Mouse (Mus musculus) forebrain, embryonic 11.5 days (tissue): ENCODE measurements around the gene Thtpa. TPM values are rescaled to one million over a fixed set of nuclear protein-coding genes. Genes with fewer than 3 reads are reported as not detected.

Experiments
- ATAC-seq: fragments of 200-750 bp; cut with Nextera tagmentation; replicated peaks from 2 replicates; pipeline ENCODE4 v1.8.0; 2017; ENCODE audit warnings: moderate TSS enrichment; ENCODE audit not compliant: low FRiP score
- DNase-seq: peaks from one replicate; pipeline ENCODE4 v3.0.0-alpha.2; 2017; ENCODE audit warnings: low spot score
- H3K27ac ChIP-seq: fragments of 300-500 bp; sonication (generic); 2 replicates; pipeline ENCODE4 v1.5.1; 2014; ENCODE audit warnings: low read depth, low read length
- H3K27me3 ChIP-seq: fragments of 300-500 bp; sonication (generic); 2 replicates; pipeline ENCODE4 v1.6.1; 2014; ENCODE audit warnings: mild to moderate bottlenecking, low read length, mixed read lengths; ENCODE audit not compliant: control insufficient read depth, insufficient read depth
- H3K36me3 ChIP-seq: fragments of 300-500 bp; sonication (generic); 2 replicates; pipeline ENCODE4 v1.6.1; 2014; ENCODE audit warnings: mild to moderate bottlenecking, low read length, moderate library complexity, mixed read lengths; ENCODE audit not compliant: control insufficient read depth, insufficient read depth
- H3K4me1 ChIP-seq: fragments of 300-500 bp; sonication (generic); replicated peaks from 2 replicates; pipeline ENCODE4 v1.6.1; 2014; ENCODE audit warnings: low read length, mixed read lengths; ENCODE audit not compliant: control insufficient read depth, insufficient read depth
- H3K4me2 ChIP-seq: fragments of 300-500 bp; sonication (generic); 2 replicates; pipeline ENCODE4 v1.6.1; 2014; ENCODE audit warnings: low read depth, mild to moderate bottlenecking, low read length, moderate library complexity, mixed read lengths; ENCODE audit not compliant: severe bottlenecking
- H3K4me3 ChIP-seq: fragments of 300-500 bp; sonication (generic); 2 replicates; pipeline ENCODE4 v1.5.1; 2014; ENCODE audit warnings: low read depth, low read length
- H3K9ac ChIP-seq: fragments of 300-500 bp; sonication (generic); 2 replicates; pipeline ENCODE4 v1.6.1; 2014; ENCODE audit warnings: low read length
- H3K9me3 ChIP-seq: fragments of 300-500 bp; sonication (generic); 2 replicates; pipeline ENCODE4 v1.6.1; 2016; ENCODE audit warnings: low read length, mixed read lengths; ENCODE audit not compliant: control insufficient read depth
- WGBS: fragments of 180-500 bp; shearing (Covaris S2); extraction: QIAGEN DNeasy Blood & Tissue Kit; methylation state at CpG from one replicate; pipeline ENCODE4 v1.1.7; 2014; 5-methylcytosine and 5-hydroxymethylcytosine counted together
- polyA plus RNA-seq: library from polyadenylated mRNA; unstranded; fragments of >200 nt; fragmentation: Nextera tagmentation; extraction: Ambion mirVana; gene quantifications from 2 replicates; pipeline ENCODE4 v1.2.1, GENCODE M21; 2014

Thtpa gene
- polyA plus RNA-seq, 1 experiment from 2014 or later = 28.6 TPM

DNA sequence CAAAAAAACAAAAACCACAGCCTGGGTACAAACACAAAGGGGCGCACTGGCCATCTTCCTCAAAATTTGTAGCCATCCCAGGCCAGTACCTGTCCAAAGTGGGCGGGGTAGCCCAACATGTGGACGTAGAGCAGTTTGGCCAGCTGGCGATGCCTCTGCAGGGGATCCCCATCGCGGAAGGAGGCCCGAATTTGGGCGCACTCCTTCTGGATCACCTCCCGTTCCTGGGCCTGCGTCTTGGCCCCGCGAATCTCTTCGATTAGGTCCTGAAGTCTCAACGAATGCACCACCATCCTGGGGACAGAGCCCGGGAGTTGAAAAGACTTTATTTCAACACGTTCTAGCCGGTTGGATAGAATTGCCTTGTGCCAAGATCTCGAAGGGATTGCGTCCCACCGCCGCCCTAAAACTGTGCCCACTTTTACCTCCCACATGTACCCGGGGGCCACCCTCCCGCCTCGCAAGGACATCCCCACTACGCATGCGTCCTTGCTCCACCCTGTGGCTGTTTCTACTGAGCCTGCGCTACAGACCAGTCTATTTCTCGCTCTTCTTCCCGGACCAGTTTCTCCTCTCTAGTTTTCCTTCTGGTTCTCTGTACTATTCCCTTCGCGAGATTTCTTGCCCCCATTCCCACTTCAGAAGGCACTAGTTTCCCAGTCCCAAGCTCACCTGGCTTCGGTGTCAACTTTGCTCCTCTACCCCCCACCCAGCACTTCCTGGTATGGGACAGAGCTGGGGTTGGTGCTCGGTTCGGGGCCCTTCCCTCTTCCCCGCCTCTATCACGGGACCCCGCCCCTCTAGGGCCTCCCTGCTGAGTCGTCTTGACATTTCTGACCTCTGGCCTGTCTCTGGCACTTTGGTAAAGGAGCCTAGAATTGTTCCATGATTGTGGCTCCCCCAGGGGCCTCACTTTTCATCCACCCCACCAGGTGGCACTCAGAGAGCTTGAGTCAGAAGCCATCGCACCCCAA is 11.5 kb downstream of the Thtpa start, which contains the start of gene Ap1g2:
TSS of gene Ap1g2 (minus strand) at position 758 of the 974 bp plus-strand sequence.
- ATAC-seq (peak; percentile 57), DNase-seq (peak; percentile 85)
- Histone ChIP-seq H3K36me3 (no peaks in the 10 kb centered on the region), H3K27ac (no peak within 1 kb of the TSS), H3K9ac (peak within 1 kb of the TSS; percentile 71), H3K27me3 (peaks cover 5% of the 10 kb centered on the region), H3K4me2 (peak within 1 kb of the TSS; percentile 89), H3K4me3 (peak within 1 kb of the TSS; percentile 28), H3K9me3 (no peaks in the 10 kb centered on the region), H3K4me1 (peaks cover 20% of the 10 kb centered on the region)
- under 1% methylated on average over 39 of the region's 39 CpGs for WGBS

- Histone ChIP-seq H3K4me3 (no peak overlapping the region), H3K36me3 (no peaks in the 10 kb centered on the region), H3K27me3 (peaks cover 5% of the 10 kb centered on the region), H3K4me2 (no peak overlapping the region), H3K27ac (no peak overlapping the region), H3K4me1 (peaks cover 20% of the 10 kb centered on the region), H3K9me3 (no peaks in the 10 kb centered on the region), H3K9ac (no peak overlapping the region)
- WGBS = 64% methylated on average over 8 of the region's 8 CpGs
- DNase-seq = no peak
- no peak for ATAC-seq
Measured at GRCm38 (mm10) chr14:55106990-55107389, 12.4 kb downstream of the Thtpa start.

DNA sequence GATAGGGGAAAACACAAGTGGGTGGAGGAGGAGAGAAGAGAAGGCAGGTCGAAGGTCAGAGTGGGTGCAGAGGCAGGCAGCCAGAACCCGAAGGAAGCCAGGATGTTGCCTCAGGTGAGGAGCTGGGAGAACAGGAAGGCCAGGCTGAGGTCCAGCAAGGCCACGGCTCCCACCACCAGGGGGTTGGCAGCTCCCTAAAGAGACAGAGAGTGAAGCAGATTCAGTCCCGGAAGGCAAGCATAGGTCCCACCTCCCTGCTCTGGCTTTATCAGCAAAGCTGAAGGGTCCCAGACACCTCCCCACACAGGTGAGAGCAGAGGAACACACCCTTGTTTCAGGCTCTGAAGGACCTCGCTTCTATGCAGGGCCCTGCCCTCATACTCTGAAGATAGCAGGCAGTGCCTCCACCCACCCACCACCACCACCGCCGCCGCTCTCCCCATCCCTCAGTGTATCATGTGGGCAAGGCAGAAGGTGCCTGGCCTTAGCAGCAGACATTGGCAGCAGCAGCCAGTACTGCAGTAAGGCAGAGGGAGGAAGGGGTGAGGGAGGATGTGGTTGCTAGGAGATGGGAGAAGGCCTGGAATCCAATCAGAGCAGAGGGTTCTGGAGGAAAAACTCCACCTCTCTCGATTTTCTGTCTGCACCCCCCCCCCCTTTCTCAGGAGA is 13.8 kb downstream of the Thtpa start:
- Histone ChIP-seq H3K27me3 (peaks cover 8% of the 10 kb centered on the region), H3K4me2 (0 out of 2 replicates have a peak overlapping the region, but pooled peaks have one; percentile 18), H3K36me3 (no peaks in the 10 kb centered on the region), H3K4me3 (no peak overlapping the region), H3K4me1 (peaks cover 20% of the 10 kb centered on the region), H3K27ac (no peak overlapping the region), H3K9me3 (no peaks in the 10 kb centered on the region), H3K9ac (no peak overlapping the region)
- DNase-seq (no peak), ATAC-seq (peak; percentile 53; the same call in 1 of the 2 replicates)
- 36% methylated on average over 9 of the region's 9 CpGs for WGBS

DNA sequence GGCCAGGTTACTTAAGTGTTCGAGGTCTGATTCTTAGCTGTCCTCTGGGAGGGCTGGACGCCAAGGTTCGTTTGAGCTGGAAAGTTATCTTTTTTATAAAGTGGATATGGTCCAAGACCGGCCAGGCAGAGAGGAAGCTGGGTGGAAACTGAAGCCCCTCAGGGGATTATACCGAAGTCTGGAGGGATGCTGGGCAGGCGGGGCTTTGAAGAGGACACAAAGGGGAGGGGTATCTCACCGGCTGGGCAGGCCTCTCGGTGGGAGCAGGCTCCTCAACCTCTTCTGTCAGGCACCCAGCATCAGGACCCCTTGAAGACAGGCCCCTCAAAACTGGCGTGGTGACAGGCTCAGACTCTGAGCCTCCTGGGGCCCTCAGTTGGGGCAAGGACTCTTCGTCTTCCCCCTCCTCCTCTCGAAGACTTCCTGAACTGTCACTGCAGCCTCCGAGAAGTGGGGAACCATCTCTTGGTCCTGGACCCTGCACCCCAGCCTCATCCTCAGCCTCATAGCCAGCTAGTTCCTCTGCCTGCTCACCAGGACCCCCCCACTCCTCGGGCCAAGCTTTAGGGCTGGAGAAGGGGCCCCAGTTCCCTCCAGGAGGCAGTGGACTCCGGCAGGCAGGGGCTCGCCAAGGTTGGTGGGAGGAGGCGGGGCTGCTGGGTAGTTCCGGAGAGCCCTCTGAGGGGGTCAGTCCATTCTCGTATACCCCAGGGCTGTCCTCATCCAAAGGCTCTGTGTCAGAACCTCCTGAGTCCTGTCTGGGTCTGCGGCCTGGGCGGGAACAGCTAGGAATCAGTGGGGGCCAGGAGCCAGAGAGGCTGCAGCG is 14.7 kb downstream of the Thtpa start:
- ATAC-seq = no peak
- peak overlapping the region; percentile 31; the same call in 1 of the 2 replicates for H3K4me2 ChIP-seq

DNA sequence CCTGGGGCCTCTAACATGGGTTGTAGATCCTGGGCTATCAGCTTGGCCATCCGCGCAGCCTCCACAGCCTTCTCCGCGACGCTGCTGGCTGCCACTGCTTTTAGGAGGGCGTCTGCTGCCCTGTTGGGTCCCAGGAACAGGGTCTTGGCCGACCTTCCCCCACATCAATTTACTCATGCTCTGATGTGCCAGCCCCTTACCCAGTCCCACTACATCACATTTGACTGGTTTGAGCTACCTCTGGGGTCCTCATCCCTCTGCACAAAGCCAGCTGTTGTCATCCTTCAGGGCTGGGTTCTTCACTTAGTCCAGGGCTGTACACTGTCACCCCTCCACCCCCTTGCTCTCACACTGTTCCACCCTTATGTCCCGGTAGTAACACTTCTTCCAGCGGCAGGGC is 15.5 kb downstream of the Thtpa start:
- Histone ChIP-seq H3K4me3 (no peak overlapping the region), H3K27me3 (peaks cover 21% of the 10 kb centered on the region)

More for the DNA sequence above, 14.7 kb downstream of the Thtpa start:
- Histone ChIP-seq H3K9me3 (no peaks in the 10 kb centered on the region), H3K27me3 (peaks cover 17% of the 10 kb centered on the region), H3K4me3 (peak overlapping the region; percentile 5; the same call in 1 of the 2 replicates), H3K9ac (peak overlapping the region; percentile 24), H3K27ac (no peak overlapping the region), H3K36me3 (no peaks in the 10 kb centered on the region), H3K4me1 (peaks cover 20% of the 10 kb centered on the region)
- WGBS = 12% methylated on average over 21 of the region's 21 CpGs
- no peak for DNase-seq

DNA sequence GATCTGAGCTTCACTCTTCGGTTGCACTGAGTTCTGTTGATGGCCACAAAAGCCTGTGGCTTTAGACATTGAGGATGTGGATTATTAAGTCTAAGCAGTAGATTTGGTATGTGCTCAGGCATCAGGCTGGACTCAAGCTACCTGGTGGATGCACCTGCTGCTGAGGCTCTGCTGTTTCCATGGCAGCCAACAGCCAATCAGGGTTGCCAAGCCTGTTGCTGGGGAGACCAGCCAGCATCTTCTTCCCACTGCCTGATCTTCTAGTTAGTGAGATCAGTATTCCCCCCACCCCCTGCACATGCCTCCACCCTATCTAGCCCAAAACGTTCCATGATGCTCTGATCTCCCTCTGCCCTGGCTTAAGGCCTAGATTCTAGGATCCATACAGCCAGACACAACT is 17.1 kb downstream of the Thtpa start:
- 70% methylated on average over 2 of the region's 2 CpGs for WGBS
- H3K27me3 ChIP-seq = peaks cover 28% of the 10 kb centered on the region
- DNase-seq (no peak), ATAC-seq (no peak)
- H3K36me3 ChIP-seq = no peaks in the 10 kb centered on the region
- no peaks in the 10 kb centered on the region for H3K9me3 ChIP-seq
- H3K9ac ChIP-seq = no peak overlapping the region
- H3K4me3 ChIP-seq = no peak overlapping the region
- H3K27ac ChIP-seq = no peak overlapping the region
- peaks cover 22% of the 10 kb centered on the region for H3K4me1 ChIP-seq
- H3K4me2 ChIP-seq = no peak overlapping the region

More for the DNA sequence above, 15.5 kb downstream of the Thtpa start:
- WGBS = 30% methylated on average over 9 of the region's 9 CpGs
- Histone ChIP-seq H3K27ac (no peak overlapping the region), H3K36me3 (no peaks in the 10 kb centered on the region), H3K9ac (no peak overlapping the region), H3K4me1 (peaks cover 20% of the 10 kb centered on the region), H3K4me2 (no peak overlapping the region), H3K9me3 (no peaks in the 10 kb centered on the region)
- no peak for ATAC-seq
- no peak for DNase-seq

GRCm38 (mm10) chr14:55113351-55113974 is 18.9 kb downstream of the Thtpa start:
- no peaks in the 10 kb centered on the region for H3K36me3 ChIP-seq
- H3K4me2 ChIP-seq = no peak overlapping the region
- WGBS = 76% methylated on average over 51 of the region's 51 CpGs
- no peak overlapping the region for H3K9ac ChIP-seq
- no peaks in the 10 kb centered on the region for H3K9me3 ChIP-seq
- no peak for ATAC-seq
- DNase-seq = no peak
- H3K27ac ChIP-seq = no peak overlapping the region
- peaks cover 22% of the 10 kb centered on the region for H3K4me1 ChIP-seq
- H3K4me3 ChIP-seq = no peak overlapping the region
- H3K27me3 ChIP-seq = peaks cover 34% of the 10 kb centered on the region
